In the genomic region with DNA sequence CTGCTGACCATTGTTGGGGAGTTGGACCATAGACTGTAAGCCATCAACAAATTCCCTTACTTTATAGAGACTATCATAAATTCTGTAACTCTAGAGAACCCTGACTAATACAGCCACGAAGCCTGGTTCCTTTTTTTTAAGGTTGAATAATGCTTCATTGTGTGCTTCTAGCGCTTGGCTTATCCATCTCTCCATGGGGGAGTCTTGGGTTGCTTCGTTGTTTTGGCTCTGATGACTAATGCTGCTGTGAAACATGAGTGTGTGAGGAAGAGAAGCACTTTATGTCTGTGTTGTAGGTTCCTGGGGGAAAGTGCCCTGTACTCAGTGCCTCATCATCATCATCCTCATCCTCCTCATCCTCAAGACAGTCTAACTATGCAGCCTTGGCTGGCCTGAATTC, we compare ENCODE assay signal across 20 mouse cellular contexts. TPM values are rescaled to one million over a fixed set of nuclear protein-coding genes. Genes with fewer than 3 reads are reported as not detected.
DNase-seq lines count a peak whose midpoint lies in the region; ATAC-seq and TF ChIP-seq lines count a peak whose summit lies in the region.
"Had no signal": no experiment of that assay in that cellular context is flagged by ENCODE, and none has a peak within 500 bp of the region (broad histone marks: within the 10 kb centered on the region; RNA-seq: fewer than 3 reads in every experiment).

No protein-coding gene starts in this region.

- peak overlapping the region; percentile 97; the same call in 1 of the 2 replicates for H3K4me2 ChIP-seq in CH12.LX (ENCODE audit: insufficient read depth, low read depth, poor library complexity, severe bottlenecking)
- no peak overlapping the region for H3K4me2 ChIP-seq in hindbrain, embryonic 12.5 days (replicated peaks)
- H3K4me2 ChIP-seq: embryonic facial prominence, embryonic 15.5 days; forebrain, embryonic 13.5 days; liver, embryonic 15.5 days; midbrain, embryonic 12.5 days; stomach, embryonic 15.5 days had no signal

- no peaks in the 10 kb centered on the region for H3K27me3 ChIP-seq in CH12.LX (replicated peaks)
- H3K27me3 ChIP-seq in hindbrain, embryonic 12.5 days: no peaks in the 10 kb centered on the region
- H3K27me3 ChIP-seq: embryonic facial prominence, embryonic 15.5 days; forebrain, embryonic 13.5 days; liver, embryonic 15.5 days; midbrain, embryonic 12.5 days; stomach, embryonic 15.5 days had no signal

- dilution Hi-C loops in CH12.LX (cut with MboI; ENCODE audit: extremely low pct_ligation_motif_present, extremely low pct_unique_long_range_greater_than_20kb, low sequenced_read_pairs): no loop called here

- peak; percentile 35; the same call in 1 of the 2 replicates for ATAC-seq in frontal cortex, adult (ENCODE audit: low TSS enrichment)
- no peak for ATAC-seq in hindbrain, embryonic 12.5 days (ENCODE audit: low FRiP score)
- ATAC-seq: forebrain, embryonic 13.5 days; lung, postnatal 0 days had no signal

- peak overlapping the region; percentile 98 for H3K27ac ChIP-seq in layer of hippocampus, adult 2 months
- peak overlapping the region; percentile 92 for H3K27ac ChIP-seq in CH12.LX (ENCODE audit: insufficient read depth, low read depth)
- peak overlapping the region; percentile 55; the same call in 1 of the 2 replicates for H3K27ac ChIP-seq in embryonic fibroblast, embryonic 13.5 days (ENCODE audit: insufficient read depth, low read length)
- H3K27ac ChIP-seq in hindbrain, embryonic 12.5 days: no peak overlapping the region
- H3K27ac ChIP-seq: embryonic facial prominence, embryonic 15.5 days; forebrain, embryonic 13.5 days; heart, adult 2 months; kidney, postnatal 0 days; midbrain, embryonic 12.5 days; stomach, embryonic 15.5 days had no signal

- TF ChIP-seq EP300 in CH12.LX (IDR thresholded peaks at IDR 0.05; ENCODE audit: low read length): no peak

- no peak overlapping the region for H3K4me3 ChIP-seq in layer of hippocampus, adult 2 months
- no peak overlapping the region for H3K4me3 ChIP-seq in CH12.LX (replicated peaks in 1 of 3; ENCODE audit: low read depth in 2 of 3, low read length in 2 of 3, poor library complexity in 1 of 3)
- no peak overlapping the region for H3K4me3 ChIP-seq in embryonic fibroblast, embryonic 13.5 days (ENCODE audit: insufficient read depth, low read length)
- no peak overlapping the region for H3K4me3 ChIP-seq in hindbrain, embryonic 12.5 days
- H3K4me3 ChIP-seq: embryonic facial prominence, embryonic 15.5 days; forebrain, embryonic 13.5 days; heart, adult 2 months; liver, embryonic 15.5 days; midbrain, embryonic 12.5 days; stomach, embryonic 15.5 days had no signal

- WGBS in hindbrain, embryonic 12.5 days: 63% methylated on average over 3 of the region's 3 CpGs

- in situ Hi-C loops in CH12.LX (cut with MboI; ENCODE audit: low pct_ligation_motif_present, low pct_unique_long_range_greater_than_20kb, low sequenced_read_pairs): loop anchor here (5.0 kb wide), 1 partner anchor 33 kb away; no protein-coding TSS in a partner anchor

- peaks cover 12 to 56% of the 10 kb centered on the region in 2 experiments for H3K36me3 ChIP-seq in CH12.LX (replicated peaks in 1 of 2; ENCODE audit: control insufficient read depth in 1 of 2, insufficient read depth in 1 of 2, low read length in 1 of 2)
- H3K36me3 ChIP-seq in hindbrain, embryonic 12.5 days: no peaks in the 10 kb centered on the region
- H3K36me3 ChIP-seq: embryonic facial prominence, embryonic 15.5 days; midbrain, embryonic 12.5 days; stomach, embryonic 15.5 days had no signal

- no peak for DNase-seq in frontal cortex, adult 2 months (ENCODE audit: extremely low spot score in 1 of 2, low spot score in 1 of 2)
- no peak for DNase-seq in layer of hippocampus, adult 2 months (ENCODE audit: low spot score in 2 of 2)
- DNase-seq in layer of hippocampus, postnatal 36 days: no peak
- DNase-seq in CH12.LX (ENCODE audit: extremely low read depth): no peak
- DNase-seq in lung, postnatal 14 days: no peak
- DNase-seq: cerebellum, postnatal 10 days; embryo, embryonic 11 days; heart, adult 2 months; right cerebral cortex, adult 18-20 months; thymus, adult 2 months had no signal

- TF ChIP-seq POLR2A in CH12.LX (IDR thresholded peaks at IDR 0.05; ENCODE audit: low read depth, low read length): no peak
- no peak for TF ChIP-seq POLR2A in embryonic fibroblast, embryonic 13.5 days (IDR thresholded peaks at IDR 0.05; ENCODE audit: low read depth, low read length)

- H3K9ac ChIP-seq in CH12.LX (ENCODE audit: insufficient read depth, low read depth): peak overlapping the region; percentile 4
- no peak overlapping the region for H3K9ac ChIP-seq in hindbrain, embryonic 12.5 days
- H3K9ac ChIP-seq: embryonic facial prominence, embryonic 15.5 days; forebrain, embryonic 13.5 days; liver, embryonic 15.5 days; midbrain, embryonic 12.5 days; stomach, embryonic 15.5 days had no signal

- H3K9me3 ChIP-seq in CH12.LX (replicated peaks; ENCODE audit: low read length): peaks cover 8% of the 10 kb centered on the region
- H3K9me3 ChIP-seq in hindbrain, embryonic 12.5 days (replicated peaks): no peaks in the 10 kb centered on the region
- H3K9me3 ChIP-seq: embryonic facial prominence, embryonic 15.5 days; forebrain, embryonic 13.5 days; liver, embryonic 15.5 days; midbrain, embryonic 12.5 days; stomach, embryonic 15.5 days had no signal

- peaks cover 34 to 83% of the 10 kb centered on the region in 2 experiments for H3K4me1 ChIP-seq in CH12.LX (ENCODE audit: control insufficient read depth in 1 of 2, insufficient read depth in 2 of 2)
- H3K4me1 ChIP-seq in embryonic fibroblast, embryonic 13.5 days (ENCODE audit: control insufficient read depth, insufficient read depth, low read length): peaks cover 11% of the 10 kb centered on the region
- peaks cover 19% of the 10 kb centered on the region for H3K4me1 ChIP-seq in hindbrain, embryonic 12.5 days

- H3K79me2 ChIP-seq in CH12.LX (replicated peaks; ENCODE audit: control insufficient read depth, extremely low read depth, insufficient read depth, poor library complexity, severe bottlenecking): peaks cover 96% of the 10 kb centered on the region

- TF ChIP-seq RAD21 in CH12.LX (IDR thresholded peaks at IDR 0.05; ENCODE audit: low read depth, low read length): no peak

- TF ChIP-seq CTCF in layer of hippocampus, adult 2 months (conservative IDR thresholded peaks at IDR 0.05): no peak
- TF ChIP-seq CTCF in CH12.LX (conservative IDR thresholded peaks at IDR 0.05 in 1 of 2, IDR thresholded peaks at IDR 0.05 in 1 of 2; ENCODE audit: low read depth in 2 of 2, low read length in 2 of 2): no peak
- no peak for TF ChIP-seq CTCF in embryonic fibroblast, embryonic 13.5 days (IDR thresholded peaks at IDR 0.05; ENCODE audit: borderline replicate concordance, insufficient read depth, low read length)

TF ChIP-seq in CH12.LX, 34 proteins besides CTCF, POLR2A, EP300 and RAD21:
- TF ChIP-seq MXI1 (IDR thresholded peaks at IDR 0.05; ENCODE audit: low read depth, low read length) (no peak), HCFC1 (IDR thresholded peaks at IDR 0.05; ENCODE audit: low read depth, low read length) (no peak), NRF1 (IDR thresholded peaks at IDR 0.05; ENCODE audit: low read depth, low read length) (no peak), CHD2 (IDR thresholded peaks at IDR 0.05; ENCODE audit: low read length) (no peak), RCOR1 (conservative IDR thresholded peaks at IDR 0.05; ENCODE audit: low read depth, low read length) (no peak), TBP (conservative IDR thresholded peaks at IDR 0.05; ENCODE audit: low read depth, low read length) (no peak), USF2 (conservative IDR thresholded peaks at IDR 0.05; ENCODE audit: low read depth, low read length) (no peak), ETS1 (conservative IDR thresholded peaks at IDR 0.05; ENCODE audit: low read depth, low read length) (no peak), MAFK (IDR thresholded peaks at IDR 0.05; ENCODE audit: insufficient replicate concordance, low read length) (no peak), JUND (conservative IDR thresholded peaks at IDR 0.05; ENCODE audit: low read depth, low read length) (no peak), SIN3A (IDR thresholded peaks at IDR 0.05; ENCODE audit: low read length) (no peak), TCF12 (IDR thresholded peaks at IDR 0.05; ENCODE audit: low read depth, low read length) (no peak), ELF1 (IDR thresholded peaks at IDR 0.05; ENCODE audit: low read depth, low read length) (no peak), KAT2A (IDR thresholded peaks at IDR 0.05; ENCODE audit: insufficient replicate concordance, low read length) (no peak), E2F4 (IDR thresholded peaks at IDR 0.05; ENCODE audit: insufficient replicate concordance, low read depth, low read length) (no peak)

RNA-seq across cellular contexts. Expression of a gene that starts 5.7 kb away (rescaled TPM):
- polyA plus RNA-seq in frontal cortex, adult 2 months (2012; rRNA removed): 194 and 214 TPM in 2 replicates
- total RNA-seq in layer of hippocampus, adult 2 months (2021): 10 to 100 TPM; 93.7 to 93.9 TPM
- total RNA-seq in layer of hippocampus, postnatal 36 days (2021): 10 to 100 TPM; 86.8 to 92.5 TPM
- 225 and 253 TPM in 2 replicates for total RNA-seq in CH12.LX (2012; rRNA removed)
- 227 and 228 TPM in 2 replicates for total RNA-seq in CH12.LX (2014; rRNA removed)
- 364 and 473 TPM in 2 replicates for polyA plus RNA-seq in CH12.LX (2012; ENCODE audit: insufficient read length, low read depth)
- polyA plus RNA-seq in embryonic fibroblast, embryonic 13.5 days (2011; ENCODE audit: insufficient read length, low read depth, missing spikeins): 33.6 and 39.7 TPM in 2 replicates
- 109 and 113 TPM in 2 replicates for polyA plus RNA-seq in hindbrain, embryonic 12.5 days (2016; fragmentation: Nextera tagmentation; extraction: Ambion mirVana)

RNA-seq across cellular contexts. Expression of a gene that starts 19.0 kb away (rescaled TPM):
- polyA plus RNA-seq in frontal cortex, adult 2 months (2012; rRNA removed): 167 and 199 TPM in 2 replicates
- 100 to 1,000 TPM; 198 to 204 TPM for total RNA-seq in layer of hippocampus, adult 2 months (2021)
- 100 to 1,000 TPM; 177 to 202 TPM for total RNA-seq in layer of hippocampus, postnatal 36 days (2021)
- total RNA-seq in CH12.LX (2012; rRNA removed): 345 and 358 TPM in 2 replicates
- 411 and 467 TPM in 2 replicates for total RNA-seq in CH12.LX (2014; rRNA removed)
- polyA plus RNA-seq in CH12.LX (2012; ENCODE audit: insufficient read length, low read depth): 493 and 611 TPM in 2 replicates
- 262 and 294 TPM in 2 replicates for polyA plus RNA-seq in embryonic fibroblast, embryonic 13.5 days (2011; ENCODE audit: insufficient read length, low read depth, missing spikeins)
- 36.2 and 38.4 TPM in 2 replicates for polyA plus RNA-seq in hindbrain, embryonic 12.5 days (2016; fragmentation: Nextera tagmentation; extraction: Ambion mirVana)
